Mouse (Mus musculus) adrenal gland, postnatal 25 days (tissue): ENCODE data around the gene Pkd1. TPM values are rescaled to one million over a fixed set of nuclear protein-coding genes. Genes with fewer than 3 reads are reported as not detected.

Experiments
- DNase-seq: peaks from one replicate; pipeline ENCODE4 v3.0.0; 2021; ENCODE audit warnings: mixed read lengths
- total RNA-seq: library from RNA; stranded (reverse); gene quantifications from 2 replicates; pipeline ENCODE4 v1.2.3, GENCODE M21; 2021

Gene Pkd1
- total RNA-seq, 1 experiment from 2014 or later: 65.8 TPM

DNA sequence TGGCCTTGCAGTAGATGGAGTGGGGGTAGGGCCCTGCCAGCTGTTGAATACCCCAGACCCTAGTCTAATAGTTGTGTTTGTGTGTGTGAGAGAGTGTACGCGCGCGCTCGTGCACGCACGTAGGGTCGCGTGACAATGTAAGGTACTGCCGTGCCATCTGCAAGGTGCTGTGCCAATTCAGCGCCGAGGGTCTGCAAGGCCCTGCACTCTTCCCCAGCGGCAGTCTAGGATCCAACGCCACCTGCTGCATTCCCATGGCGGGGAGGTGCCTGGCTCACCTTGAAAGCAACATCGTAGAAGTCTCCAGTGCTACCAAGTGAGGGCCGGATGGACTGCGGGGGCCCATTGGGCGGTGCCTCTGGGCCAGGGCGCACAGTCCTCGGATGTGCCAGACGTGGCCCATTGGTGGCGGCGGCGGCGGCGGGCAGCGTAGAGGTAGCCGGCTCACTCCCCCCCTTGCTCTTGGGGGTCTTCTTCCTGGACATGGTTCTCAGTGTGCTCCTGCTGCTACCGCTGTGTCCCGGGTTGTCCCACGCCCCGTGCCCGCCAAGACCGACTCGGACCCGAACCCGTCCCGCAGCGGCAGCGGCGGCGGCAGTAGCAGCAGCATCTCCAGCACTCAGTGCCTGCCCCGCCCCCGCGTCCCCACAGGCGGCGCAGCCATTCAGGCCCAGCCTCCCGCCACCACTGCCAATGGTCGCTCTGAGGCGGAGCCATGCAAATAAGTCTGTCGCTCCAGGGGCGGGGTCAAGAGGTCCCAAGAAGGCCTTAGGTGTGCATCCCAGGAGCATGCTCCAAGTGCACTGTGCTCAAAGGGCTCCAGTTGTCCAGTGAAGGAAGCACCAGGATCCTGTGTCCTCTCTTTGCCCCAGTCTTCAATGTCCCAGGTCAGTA lies 16.3 kb upstream of the Pkd1 start:
- DNase-seq: peak; percentile 90

DNA sequence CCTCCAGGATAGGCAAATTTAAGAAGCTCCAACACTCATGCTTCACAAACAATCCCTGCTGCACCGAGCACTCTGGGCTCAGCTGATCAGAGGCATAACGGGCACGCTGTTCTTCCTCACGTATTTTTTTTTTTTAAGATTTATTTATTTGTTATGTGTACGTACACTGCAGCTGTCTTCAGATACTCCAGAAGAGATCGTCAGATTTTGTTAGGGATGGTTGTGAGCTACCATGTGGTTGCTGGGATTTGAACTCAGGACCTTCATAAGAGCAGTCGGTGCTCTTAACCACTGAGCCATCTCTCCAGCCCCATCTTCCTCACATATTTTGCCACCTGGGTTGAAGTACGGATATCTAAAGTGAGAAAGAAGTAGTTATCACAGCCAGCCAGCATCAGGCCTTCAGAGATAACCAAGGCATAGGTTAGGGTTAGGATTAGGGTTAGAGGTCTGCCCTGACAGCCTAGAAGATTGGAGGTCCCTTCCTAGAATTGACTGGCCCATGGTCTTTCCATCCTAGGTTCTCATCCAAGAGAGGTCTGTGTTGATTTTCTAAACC lies 15.4 kb upstream of the Pkd1 start, which contains the start of gene Rab26:
Gene Rab26, minus strand, starts transcription at position 51 of the 559 bp plus-strand sequence.
- no peak for DNase-seq

DNA sequence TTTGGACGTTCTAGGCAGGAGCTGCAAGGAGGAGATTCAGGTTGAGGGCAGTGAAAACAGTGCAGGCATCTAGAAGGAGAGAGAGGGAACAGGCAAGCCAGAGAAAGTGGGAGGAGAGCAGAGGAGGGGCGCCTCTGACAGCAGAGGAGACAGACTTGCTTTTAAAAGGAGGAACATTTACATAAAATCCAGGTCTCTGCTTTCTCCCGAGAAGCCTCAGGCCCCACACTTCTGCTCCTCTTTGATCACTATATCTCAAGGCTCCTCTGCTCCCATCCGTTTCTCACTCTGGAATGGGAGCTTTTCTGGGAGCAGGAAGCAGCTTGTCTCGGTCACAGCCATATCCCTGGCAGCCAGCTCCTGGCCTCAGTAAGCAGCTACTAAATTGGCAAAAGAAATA lies 14.3 kb upstream of the Pkd1 start:
- no peak for DNase-seq

DNA sequence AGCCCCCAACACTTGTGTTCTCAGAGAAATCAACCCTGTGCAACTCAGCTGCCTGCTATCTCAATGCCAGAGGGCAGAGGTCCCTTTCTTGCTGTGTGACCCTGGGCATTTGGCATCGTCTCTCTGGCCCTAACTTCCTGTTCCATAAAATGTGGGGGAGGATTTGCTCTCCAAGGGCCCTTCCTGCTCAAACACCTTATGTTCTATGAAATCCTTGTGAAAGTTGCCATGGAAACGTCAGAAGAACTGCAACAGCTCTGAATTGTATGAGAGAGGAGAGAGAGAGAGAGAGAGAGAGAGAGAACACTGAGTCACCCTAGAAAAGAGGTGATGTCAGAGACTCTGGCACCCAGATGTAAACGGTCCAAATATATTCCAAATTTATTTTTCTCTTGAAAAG lies 12.1 kb upstream of the Pkd1 start:
- no peak for DNase-seq

DNA sequence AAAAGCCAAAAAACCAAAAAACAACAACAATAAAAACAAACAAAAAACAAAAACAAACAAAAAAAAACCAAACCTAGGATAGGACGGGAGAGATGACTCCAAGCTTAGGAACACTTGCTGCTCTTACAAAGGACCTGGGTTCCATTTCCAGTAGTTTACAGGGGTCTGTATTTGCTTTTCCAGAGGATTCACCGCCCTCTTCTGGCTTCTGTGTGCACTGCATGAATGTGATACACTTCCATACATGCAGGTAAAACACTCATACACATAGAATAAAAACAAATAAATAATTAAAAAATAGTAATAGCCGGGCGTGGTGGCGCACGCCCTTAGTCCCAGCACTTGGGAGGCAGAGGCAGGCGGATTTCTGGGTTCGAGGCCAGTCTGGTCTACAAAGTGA lies 10.7 kb upstream of the Pkd1 start:
- peak; percentile 55 for DNase-seq

DNA sequence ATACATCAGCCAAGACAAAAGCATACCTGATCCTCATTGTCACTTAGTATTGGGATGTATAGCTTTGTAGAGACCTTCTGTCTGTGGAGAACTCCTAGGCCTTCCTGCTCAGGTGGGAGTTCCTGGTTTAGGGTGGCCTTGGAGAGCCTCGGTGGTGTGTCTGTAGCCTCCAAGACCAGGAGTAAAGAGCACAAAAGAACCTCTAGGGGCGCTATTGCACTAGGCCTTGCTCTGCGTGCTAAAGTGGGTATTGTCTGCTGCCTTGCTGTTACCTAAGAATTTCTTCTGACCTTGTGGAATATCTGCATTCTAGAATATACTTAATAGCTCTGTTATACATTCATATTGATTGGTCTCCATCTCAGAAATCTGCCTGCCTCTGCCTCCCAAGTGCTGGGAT lies 9.3 kb upstream of the Pkd1 start:
- DNase-seq: no peak

DNA sequence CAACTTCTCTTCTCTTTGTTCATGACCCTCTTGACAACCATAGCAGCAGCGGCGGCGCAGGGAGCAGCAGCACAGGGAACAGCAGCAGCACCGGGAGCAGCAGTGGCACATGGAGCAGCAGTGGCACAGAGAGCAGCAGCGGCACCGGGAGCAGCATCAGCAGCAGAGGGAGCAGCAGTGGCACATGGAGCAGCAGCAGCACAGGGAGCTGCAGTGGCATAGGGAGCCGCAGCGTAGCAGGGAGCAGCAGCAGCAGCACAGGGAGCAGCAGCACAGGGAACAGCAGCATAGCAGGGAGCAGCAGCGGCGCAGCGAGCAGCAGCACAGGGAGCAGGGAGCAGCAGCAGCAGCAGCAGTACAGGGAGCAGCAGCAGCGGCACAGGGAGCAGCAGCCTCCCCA lies 5.0 kb upstream of the Pkd1 start:
- no peak for DNase-seq

DNA sequence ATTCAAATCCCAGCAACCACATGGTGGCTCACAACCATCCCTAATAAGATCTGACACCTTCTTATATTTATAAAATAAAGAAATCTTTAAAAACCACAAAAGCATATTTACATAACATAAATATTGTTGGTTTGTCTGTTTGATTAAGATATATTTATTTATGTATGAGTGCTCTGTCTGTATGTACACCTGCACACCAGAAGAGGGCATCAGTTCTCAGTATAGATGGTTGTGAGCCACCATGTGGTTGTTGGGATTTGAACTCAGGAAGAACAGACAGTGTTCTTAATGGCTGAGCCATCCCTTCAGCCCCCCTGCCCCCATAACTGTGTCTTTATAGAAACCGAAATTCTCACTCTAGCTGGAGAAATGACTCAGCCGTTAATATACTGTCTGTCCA lies 4.4 kb upstream of the Pkd1 start:
- DNase-seq: no peak

DNA sequence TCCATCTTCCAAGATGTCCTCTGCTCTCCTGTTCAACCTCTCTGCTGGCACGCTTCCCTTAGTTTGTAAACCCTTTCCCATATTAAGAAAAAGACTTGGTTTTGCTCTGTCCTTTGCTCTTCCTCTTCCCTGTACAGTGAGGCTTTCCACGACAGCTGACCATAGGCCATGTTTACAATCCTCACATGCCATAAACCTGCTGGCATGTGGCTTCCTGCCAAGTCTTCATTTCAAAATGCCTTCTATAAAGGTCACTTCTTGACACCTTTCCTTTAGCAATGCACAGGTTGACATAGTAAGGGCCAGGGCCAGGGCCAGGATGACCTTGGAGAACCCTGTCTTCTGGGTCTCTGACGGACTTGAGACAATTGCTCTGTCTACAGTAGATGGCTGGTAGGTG lies 3.4 kb upstream of the Pkd1 start:
- no peak for DNase-seq

DNA sequence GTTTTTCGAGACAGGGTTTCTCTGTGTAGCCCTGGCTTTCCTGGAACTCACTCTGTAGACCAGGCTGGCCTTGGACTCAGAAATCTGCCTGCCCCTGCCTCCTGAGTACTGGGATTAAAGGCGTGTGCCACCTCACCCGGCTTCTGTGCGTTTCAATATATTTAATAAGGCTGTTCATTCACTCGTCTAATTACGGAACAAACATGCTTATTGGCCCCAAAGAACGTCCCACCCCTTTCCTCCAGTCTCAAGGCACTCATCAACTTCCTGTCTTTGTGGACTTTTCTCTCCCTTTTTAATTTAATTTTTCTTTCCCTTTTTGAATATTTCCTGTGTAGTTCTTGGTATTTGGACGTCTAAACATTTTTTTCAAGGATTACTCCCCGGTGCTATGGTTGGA lies 1.2 kb upstream of the Pkd1 start:
- DNase-seq: no peak

DNA sequence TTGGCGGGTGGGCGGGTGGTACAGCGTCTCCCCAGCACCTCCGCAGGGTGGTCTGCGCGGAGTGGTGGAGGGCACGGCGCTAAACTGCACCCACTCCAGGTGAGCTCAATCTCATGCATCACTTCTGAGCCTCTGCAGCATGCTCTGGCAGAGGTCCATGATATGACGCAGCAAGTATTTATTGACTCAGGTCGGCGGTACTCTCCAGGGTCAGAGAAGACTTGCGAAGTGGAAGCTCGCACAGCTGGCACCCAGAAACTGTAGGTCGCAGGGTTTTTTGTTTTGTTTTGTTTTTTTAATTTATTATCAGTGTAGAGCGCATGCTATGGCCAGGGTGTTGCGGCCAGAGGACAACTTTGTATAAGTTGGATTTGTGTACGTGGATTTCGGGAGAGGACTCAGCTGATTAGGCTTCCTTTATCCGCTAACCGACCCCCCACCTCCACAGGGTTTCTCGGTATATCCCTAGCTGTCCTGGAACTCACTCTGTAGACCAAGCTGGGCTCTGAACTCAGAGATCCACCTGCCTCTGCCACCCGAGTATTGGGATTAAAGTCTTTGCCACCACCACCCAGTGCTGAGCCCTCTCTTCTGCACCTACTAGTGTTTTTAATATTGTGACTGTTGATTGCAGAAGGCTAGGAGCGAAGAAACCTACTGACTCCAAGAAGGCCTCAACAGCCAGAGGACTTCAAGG lies 565 bp upstream of the Pkd1 start:
- DNase-seq: peak; percentile 69

DNA sequence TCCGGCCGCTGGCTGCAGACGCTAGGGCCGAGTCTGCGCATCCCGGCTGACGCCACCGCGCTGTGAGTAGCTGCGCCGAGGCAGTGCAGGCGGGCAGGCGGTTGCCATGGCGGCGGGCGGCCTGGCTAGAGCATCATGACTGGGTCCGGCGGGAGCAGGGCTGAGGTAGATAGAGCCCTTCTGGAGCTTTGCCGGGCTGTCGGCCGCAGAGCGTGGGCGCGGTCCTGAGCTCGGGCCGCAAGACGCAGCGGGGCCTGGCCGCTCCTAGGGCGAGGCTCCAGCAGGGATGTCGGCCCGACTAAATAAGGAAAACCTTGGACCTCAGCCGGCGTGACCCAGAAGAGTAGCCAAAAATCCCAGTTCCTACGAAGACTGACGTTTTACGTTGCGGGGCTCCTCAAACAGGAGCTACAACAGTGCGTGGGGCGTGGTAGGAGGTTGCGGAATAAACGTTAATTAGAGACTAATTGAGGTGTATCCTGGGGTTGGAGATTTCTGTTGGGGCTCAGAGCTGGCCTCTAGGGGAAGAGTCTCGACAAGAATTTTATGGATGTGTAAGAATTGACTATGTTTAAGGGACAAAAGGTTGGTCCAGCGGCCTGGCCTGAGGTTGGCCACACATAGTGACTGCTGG lies 899 bp downstream of the Pkd1 start:
- DNase-seq: peak; percentile 81

DNA sequence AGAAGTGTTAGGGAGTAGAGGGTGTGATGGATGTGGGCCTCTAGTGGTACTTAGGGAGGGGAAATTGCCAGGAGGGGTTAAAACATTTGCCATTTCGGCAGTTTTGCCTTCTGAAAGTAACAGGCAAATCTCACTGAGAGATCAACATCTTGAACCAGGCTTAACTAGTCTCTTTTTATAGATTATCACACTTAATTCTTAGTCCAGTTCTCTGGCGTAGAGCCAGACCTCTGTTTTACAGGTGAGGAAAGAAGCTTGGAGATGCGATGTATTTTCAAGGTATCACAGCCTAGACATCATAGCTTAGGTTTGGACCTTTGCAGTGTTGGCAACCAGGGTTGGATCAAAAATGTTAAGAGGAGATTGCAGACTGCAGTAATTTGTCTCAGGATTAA lies 1.4 kb downstream of the Pkd1 start:
- no peak for DNase-seq

DNA sequence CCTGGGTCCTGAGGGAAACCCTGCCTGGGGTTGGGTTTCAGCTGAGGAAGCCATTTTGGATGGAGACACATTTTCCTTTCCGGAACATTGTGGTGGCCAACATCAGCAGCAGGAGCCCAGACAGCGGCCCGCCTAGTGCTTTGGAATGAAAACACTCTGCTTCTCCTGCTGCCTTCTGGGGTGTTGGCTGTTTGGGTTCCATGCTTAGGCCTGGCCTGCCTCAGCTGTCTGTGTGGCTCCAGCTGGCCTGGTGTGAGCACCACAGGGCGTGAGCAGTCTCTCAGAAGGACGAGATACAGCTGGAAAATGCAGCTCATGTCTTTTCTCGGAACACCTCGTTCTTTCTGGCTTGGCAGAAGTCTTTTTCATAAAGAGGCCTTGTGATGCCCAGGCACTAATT lies 7.5 kb downstream of the Pkd1 start:
- no peak for DNase-seq

DNA sequence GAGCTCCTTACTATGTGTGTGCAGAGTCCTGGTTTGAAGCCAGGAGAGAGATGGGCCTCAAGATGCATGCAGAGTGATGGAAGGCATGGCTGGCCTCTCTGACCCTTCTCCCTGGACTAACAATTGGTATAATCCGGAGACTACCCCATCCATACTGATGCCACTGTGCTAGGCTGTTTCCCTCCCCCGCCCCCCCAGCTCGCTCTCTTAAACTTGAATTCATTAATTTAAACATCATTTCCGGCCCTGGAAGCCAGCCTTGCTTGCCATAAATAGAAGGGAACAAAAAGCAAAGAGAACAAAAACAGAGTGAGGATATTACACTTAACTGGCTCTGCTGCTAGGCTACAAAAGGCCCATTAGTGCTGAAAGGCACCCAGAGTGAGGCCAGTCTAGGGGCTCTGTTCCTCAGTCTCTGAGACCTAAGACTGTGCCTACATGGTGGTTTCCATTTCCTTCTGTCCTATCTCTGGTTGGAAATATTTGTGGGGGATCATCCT lies 9.0 kb downstream of the Pkd1 start:
- no peak for DNase-seq

DNA sequence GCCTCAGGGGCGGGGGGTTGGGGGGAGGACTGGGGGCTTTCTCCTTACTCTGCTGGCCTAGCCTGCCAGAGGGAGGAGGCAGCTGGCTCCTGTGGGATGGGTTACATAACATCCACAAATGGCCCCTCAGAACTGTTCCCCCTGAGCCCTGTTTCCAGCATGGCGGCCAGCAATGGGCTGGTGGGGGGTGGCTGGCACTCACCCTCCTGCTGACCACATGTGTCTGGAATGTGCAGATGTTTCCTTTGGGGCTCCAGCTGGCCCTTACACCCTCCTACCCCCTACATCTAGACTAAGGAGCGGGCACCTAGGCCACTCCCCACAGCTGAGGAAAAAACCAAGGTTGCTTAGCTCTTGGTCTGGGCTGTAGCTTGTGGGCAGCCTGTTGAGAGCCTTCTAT lies 9.5 kb downstream of the Pkd1 start:
- no peak for DNase-seq

DNA sequence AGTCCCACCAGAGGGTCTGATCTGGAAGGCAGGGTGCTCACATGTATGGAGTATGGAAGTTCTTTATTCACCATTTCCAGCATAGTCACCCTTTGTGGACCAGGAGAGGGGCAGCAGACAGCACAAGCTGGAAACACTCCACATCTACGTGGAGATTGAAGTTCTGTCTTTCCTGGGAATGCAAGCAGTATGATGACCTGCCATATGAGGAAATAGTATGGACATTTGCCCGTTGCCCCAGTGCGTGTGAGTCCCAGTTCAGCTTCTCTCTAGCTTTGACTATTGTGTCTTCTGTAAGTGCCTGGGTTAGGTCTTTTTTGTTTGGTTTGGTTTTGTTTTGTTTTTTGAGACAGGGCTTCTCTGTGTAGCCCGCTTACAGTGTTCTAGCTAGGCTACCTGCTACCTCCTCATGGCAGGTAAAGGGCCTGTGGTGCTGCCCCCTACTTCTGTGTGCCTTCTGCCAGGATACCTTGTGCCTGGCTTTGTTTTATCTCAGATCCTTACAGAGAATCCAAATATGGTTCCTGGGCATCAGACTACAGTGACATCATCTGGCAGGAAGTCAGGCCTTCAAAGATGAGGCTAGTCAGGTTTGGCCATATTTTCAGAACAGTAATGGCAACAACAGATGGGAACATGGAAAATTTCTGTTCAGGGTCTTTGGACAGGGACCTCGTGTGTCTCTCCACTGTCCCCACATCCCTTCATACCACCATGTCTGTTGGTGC lies 10.8 kb downstream of the Pkd1 start:
- DNase-seq: no peak

DNA sequence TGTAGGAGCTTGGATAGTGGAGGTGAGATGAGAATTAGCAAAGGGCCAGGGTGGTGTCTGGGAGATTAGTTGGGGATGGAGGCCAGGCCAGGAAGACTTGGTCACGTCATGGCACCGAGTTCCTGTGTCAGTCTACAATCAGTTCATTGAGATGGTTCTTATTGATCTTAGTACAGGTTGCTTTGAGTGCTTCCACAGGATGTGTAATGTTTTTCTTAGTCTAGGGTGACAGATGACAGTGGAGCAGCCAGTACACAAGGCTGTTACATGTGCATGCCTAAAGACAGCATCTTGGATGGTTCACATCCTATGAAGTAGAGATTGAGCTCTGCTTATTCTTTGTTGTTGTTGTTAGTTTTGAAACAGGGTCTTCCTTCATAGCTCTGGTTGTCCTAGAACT lies 12.0 kb downstream of the Pkd1 start:
- no peak for DNase-seq

DNA sequence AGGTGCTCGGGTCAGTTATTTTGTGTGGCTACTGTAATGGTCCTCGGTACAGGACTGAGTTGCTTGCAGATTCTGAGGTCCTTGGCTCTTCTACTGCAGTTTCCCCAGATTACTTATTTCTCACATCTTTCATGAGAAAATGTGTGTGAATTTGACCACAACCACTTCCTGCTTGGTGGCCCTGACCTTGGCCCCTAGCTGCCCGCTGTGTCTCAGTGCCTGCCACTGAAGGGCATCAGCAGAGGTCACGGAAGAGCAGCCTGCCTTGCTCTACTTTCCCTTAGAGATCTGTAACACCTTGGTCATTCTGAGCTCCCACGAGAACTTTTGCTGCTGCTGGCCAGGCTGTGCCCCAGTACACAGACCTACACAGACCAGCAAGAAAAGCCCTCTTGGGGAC lies 14.0 kb downstream of the Pkd1 start:
- DNase-seq: no peak

DNA sequence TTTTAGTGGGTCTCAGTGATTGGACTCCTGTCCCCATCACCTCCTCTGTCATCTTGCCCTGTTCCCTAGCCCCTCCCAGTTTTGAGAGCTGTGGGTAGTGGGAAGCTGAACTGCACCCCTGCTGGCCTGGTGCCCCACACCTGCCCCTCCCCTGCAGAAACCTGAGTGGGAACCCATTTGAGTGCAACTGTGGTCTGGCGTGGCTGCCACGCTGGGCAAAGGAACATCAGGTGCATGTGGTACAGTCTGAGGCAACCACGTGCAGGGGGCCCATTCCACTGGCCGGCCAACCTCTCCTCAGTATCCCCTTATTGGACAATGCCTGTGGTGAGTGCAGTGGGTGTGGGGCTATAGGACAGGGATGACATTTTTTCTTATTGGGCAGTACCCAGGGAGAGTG lies 14.8 kb downstream of the Pkd1 start:
- DNase-seq: no peak

DNA sequence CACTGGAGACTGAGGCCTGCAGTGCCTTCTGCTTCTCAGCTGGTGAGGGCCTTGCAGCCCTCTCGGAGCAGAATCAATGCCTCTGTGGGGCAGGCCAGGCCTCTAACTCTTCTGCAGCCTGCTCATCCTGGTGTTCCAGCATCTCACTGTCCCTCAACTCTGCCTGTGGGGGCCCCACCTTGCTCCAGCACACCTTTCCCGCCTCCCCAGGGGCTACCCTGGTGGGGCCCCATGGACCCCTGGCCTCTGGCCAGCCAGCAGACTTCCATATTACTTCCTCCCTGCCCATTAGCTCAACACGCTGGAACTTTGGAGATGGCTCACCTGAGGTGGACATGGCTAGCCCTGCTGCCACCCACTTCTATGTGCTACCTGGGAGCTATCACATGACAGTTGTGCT lies 15.5 kb downstream of the Pkd1 start:
- DNase-seq: no peak

DNA sequence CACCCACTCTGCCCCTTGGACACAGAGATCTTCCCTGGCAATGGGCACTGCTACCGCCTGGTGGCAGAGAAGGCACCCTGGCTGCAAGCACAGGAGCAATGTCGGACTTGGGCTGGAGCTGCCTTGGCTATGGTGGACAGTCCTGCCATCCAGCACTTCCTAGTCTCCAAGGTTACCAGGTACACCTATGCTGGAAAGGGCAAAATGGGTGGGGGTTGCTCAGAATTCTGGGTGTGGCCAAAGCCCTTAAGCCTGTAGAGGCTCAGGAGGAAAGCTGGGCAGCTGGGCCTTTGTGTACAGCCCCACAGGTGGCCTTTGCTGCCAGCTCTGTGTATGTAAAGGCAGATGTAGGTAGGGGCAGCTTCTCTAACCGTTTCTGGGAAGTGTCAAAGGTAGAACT lies 16.2 kb downstream of the Pkd1 start:
- no peak for DNase-seq
